In the genomic region with DNA sequence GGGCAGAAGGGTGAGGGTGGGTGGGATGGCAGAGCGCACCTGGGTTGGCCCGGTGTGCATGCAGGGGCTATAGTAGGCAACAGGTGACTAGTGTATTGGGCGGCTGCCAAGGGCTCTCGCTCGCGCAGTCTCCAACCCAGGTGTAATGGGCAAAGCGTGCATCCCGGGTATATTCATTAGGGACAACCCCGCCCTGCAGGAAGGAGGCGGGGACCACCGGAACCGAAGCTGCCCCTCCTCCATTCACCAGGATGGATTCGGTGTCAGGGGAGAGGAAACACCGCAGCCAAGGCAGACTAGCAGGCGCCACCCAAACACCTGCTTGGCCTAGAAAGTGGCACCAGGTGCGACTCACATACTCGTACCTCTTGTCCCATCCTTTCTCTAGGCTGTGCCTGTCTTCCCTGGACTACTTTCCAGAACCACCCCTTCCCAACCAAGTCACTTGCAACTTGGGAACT, we compare ENCODE assay signal across 8 mouse cellular contexts. TPM values are rescaled to one million over a fixed set of nuclear protein-coding genes. Genes with fewer than 3 reads are reported as not detected.
DNase-seq lines count a peak whose midpoint lies in the region; ATAC-seq and TF ChIP-seq lines count a peak whose summit lies in the region.

No protein-coding gene starts in this region.

- no peaks in the 10 kb centered on the region for H3K9me3 ChIP-seq in intestine, embryonic 15.5 days
- no peaks in the 10 kb centered on the region for H3K9me3 ChIP-seq in liver, embryonic 11.5 days (ENCODE audit: control insufficient read depth, low read length)
- no peaks in the 10 kb centered on the region for H3K9me3 ChIP-seq in neural tube, embryonic 12.5 days

- peak overlapping the region; percentile 51 for H3K9ac ChIP-seq in intestine, embryonic 15.5 days
- H3K9ac ChIP-seq in liver, embryonic 11.5 days (ENCODE audit: low read depth, low read length) = no peak overlapping the region
- 0 out of 2 replicates have a peak overlapping the region, but pooled peaks have one; percentile 0 for H3K9ac ChIP-seq in neural tube, embryonic 12.5 days

- DNase-seq in heart, adult 11 months = peak; percentile 96
- DNase-seq in heart, postnatal 25 days (ENCODE audit: low spot score) = no peak
- peak in 1 of 2 experiments; percentile 47 for DNase-seq in cerebellum, adult 2 months
- peak; percentile 74 for DNase-seq in forelimb bud, embryonic 11.5 days (ENCODE audit: low read depth, low spot score)
- DNase-seq in liver, embryonic 11.5 days (ENCODE audit: low spot score) = peak; percentile 69
- peak; percentile 65 to 66 for DNase-seq in urinary bladder, adult 18-20 months (ENCODE audit: low spot score in 2 of 2)

- intact Hi-C loops in heart, postnatal 25 days (cut with DNase I) = loop anchor here (1.0 to 10.0 kb wide), 10 partner anchors 70 to 1222 kb away; no protein-coding TSS in a partner anchor

- H3K4me1 ChIP-seq in cerebellum, adult 2 months (ENCODE audit: control insufficient read depth, insufficient read depth, low read length) = no peaks in the 10 kb centered on the region
- H3K4me1 ChIP-seq in intestine, embryonic 15.5 days (replicated peaks) = peaks cover 16% of the 10 kb centered on the region; the same call in 1 of the 2 replicates
- H3K4me1 ChIP-seq in liver, embryonic 11.5 days (replicated peaks; ENCODE audit: control insufficient read depth, insufficient read depth, low read length) = no peaks in the 10 kb centered on the region; the same call in 1 of the 2 replicates
- H3K4me1 ChIP-seq in neural tube, embryonic 12.5 days = peaks cover 31% of the 10 kb centered on the region

- H3K4me2 ChIP-seq in intestine, embryonic 15.5 days (replicated peaks) = peak overlapping the region; percentile 69
- peak overlapping the region; percentile 67 for H3K4me2 ChIP-seq in liver, embryonic 11.5 days
- peak overlapping the region; percentile 62 for H3K4me2 ChIP-seq in neural tube, embryonic 12.5 days (replicated peaks)

- H3K36me3 ChIP-seq in intestine, embryonic 15.5 days = no peaks in the 10 kb centered on the region
- H3K36me3 ChIP-seq in liver, embryonic 11.5 days (ENCODE audit: control insufficient read depth, insufficient read depth, low read length) = no peaks in the 10 kb centered on the region
- H3K36me3 ChIP-seq in neural tube, embryonic 12.5 days = no peaks in the 10 kb centered on the region

- ATAC-seq in intestine, embryonic 15.5 days = peak; percentile 57
- peak; percentile 7; the same call in 1 of the 2 replicates for ATAC-seq in liver, embryonic 11.5 days (replicated peaks; ENCODE audit: low FRiP score)
- ATAC-seq in neural tube, embryonic 12.5 days (ENCODE audit: low FRiP score, low read depth) = peak; percentile 4; the same call in 1 of the 2 replicates

- H3K27me3 ChIP-seq in cerebellum, adult 2 months (ENCODE audit: control insufficient read depth, insufficient read depth, low read length) = no peaks in the 10 kb centered on the region
- H3K27me3 ChIP-seq in intestine, embryonic 15.5 days (replicated peaks) = no peaks in the 10 kb centered on the region
- H3K27me3 ChIP-seq in liver, embryonic 11.5 days (replicated peaks; ENCODE audit: control insufficient read depth, insufficient read depth, low read length) = peaks cover 44% of the 10 kb centered on the region
- no peaks in the 10 kb centered on the region for H3K27me3 ChIP-seq in neural tube, embryonic 12.5 days (replicated peaks)

- WGBS in cerebellum, adult 2 months = 2% methylated on average over 17 of the region's 17 CpGs
- 3% methylated on average over 17 of the region's 17 CpGs for WGBS in intestine, embryonic 15.5 days
- WGBS in liver, embryonic 11.5 days = 4% methylated on average over 17 of the region's 17 CpGs
- WGBS in neural tube, embryonic 12.5 days = 2% methylated on average over 17 of the region's 17 CpGs

- H3K4me3 ChIP-seq in cerebellum, adult 2 months (replicated peaks; ENCODE audit: insufficient read depth, low read depth, low read length) = peak overlapping the region; percentile 45
- peak overlapping the region; percentile 32 for H3K4me3 ChIP-seq in intestine, embryonic 15.5 days (replicated peaks)
- H3K4me3 ChIP-seq in liver, embryonic 11.5 days (ENCODE audit: low read depth, low read length) = peak overlapping the region; percentile 46
- H3K4me3 ChIP-seq in neural tube, embryonic 12.5 days = peak overlapping the region; percentile 26

- TF ChIP-seq POLR2A in cerebellum, adult 2 months (IDR thresholded peaks at IDR 0.05; ENCODE audit: borderline replicate concordance, insufficient read depth, low read length) = no peak

- H3K27ac ChIP-seq in cerebellum, adult 2 months (ENCODE audit: insufficient read depth, low read length) = no peak overlapping the region
- H3K27ac ChIP-seq in intestine, embryonic 15.5 days = peak overlapping the region; percentile 69
- peak overlapping the region; percentile 9; the same call in 1 of the 2 replicates for H3K27ac ChIP-seq in liver, embryonic 11.5 days (ENCODE audit: low read depth, low read length)
- no peak overlapping the region for H3K27ac ChIP-seq in neural tube, embryonic 12.5 days

- no peak for TF ChIP-seq CTCF in cerebellum, adult 2 months (IDR thresholded peaks at IDR 0.05; ENCODE audit: borderline replicate concordance, insufficient read depth, low read depth, low read length)

RNA-seq across cellular contexts. Expression of a gene that starts 4.2 kb away (rescaled TPM):
- total RNA-seq in heart, postnatal 25 days (2021) = 10 to 100 TPM; 12.6 TPM
- polyA plus RNA-seq in cerebellum, adult 2 months (2012; rRNA removed) = 213 and 257 TPM in 2 replicates
- 360 and 449 TPM in 2 replicates for polyA plus RNA-seq in intestine, embryonic 15.5 days (2015; fragmentation: Nextera tagmentation; extraction: Ambion mirVana)
- polyA plus RNA-seq in liver, embryonic 11.5 days (2014; fragmentation: Nextera tagmentation; extraction: Ambion mirVana) = 227 and 228 TPM in 2 replicates
- 203 and 211 TPM in 2 replicates for polyA plus RNA-seq in neural tube, embryonic 12.5 days (2016; fragmentation: Nextera tagmentation; extraction: Ambion mirVana)

Comparison
In these comparisons a context has a peak if more than half of its experiments do, and no peak if none do; other contexts are left out.
1. H3K27ac ChIP-seq: peak in intestine, embryonic 15.5 days (single experiment) and liver, embryonic 11.5 days (single experiment); none in cerebellum, adult 2 months (single experiment) and neural tube, embryonic 12.5 days (single experiment).
2. ATAC-seq: peak in every context shown above with its lines; median percentile 57 in intestine, embryonic 15.5 days; 7 in liver, embryonic 11.5 days; 4 in neural tube, embryonic 12.5 days.
3. Peak in every context shown above with its lines, with median percentiles within 50 percentile points of each other: H3K4me3 ChIP-seq and H3K4me2 ChIP-seq.